Mouse (Mus musculus) inflammation-experienced regulatory T-cells (primary cell): ENCODE data around the gene Olfr164. TPM values are rescaled to one million over a fixed set of nuclear protein-coding genes. Genes with fewer than 3 reads are reported as not detected.

Experiments
- polyA plus RNA-seq, 2 experiments: library from polyadenylated mRNA; unstranded; fragments of 100-300 nt; shearing (Covaris generic); gene quantifications; one replicate each; pipeline ENCODE4 v1.2.1; 2017

The Olfr164 gene
- polyA plus RNA-seq, result under 1 TPM; 0.14 to 0.29 TPM

DNA sequence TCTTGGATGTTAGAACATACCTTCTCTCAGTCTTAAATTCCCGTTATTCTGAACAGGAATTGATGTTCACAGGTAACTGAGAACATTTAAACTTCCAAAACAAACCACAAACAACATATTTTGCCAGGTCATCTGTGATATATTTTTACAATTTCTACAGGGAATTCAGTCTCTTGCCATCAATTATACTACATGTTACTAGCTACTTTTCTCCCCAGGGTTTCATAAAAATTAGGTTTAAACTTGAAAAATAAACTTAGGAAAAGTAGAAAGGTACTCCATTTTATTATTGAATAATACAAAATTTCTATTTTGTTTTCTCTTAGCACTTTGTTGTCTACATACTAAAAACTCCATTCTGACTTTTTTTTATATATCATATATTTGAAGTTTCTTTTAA is at the start of gene Olfr164:
Gene Olfr164 (minus strand): TSS at position 101 of the 400 bp plus-strand sequence.

Other genes with a start within 250 kb of the Olfr164 start
- not detected for gene Olfr165, start 109.1 kb upstream of the Olfr164 start, polyA plus RNA-seq
- under 1 TPM; 0.07 to 0.73 TPM for gene Olfr166, start 169.6 kb upstream of the Olfr164 start, polyA plus RNA-seq
- under 1 TPM; 0.04 to 0.29 TPM for gene Olfr167, start 208.2 kb upstream of the Olfr164 start, polyA plus RNA-seq
- gene Olfr168, start 221.5 kb upstream of the Olfr164 start, polyA plus RNA-seq, result under 1 TPM in 1 of 2 experiments, not detected in 1; 0.77 TPM